Mouse (Mus musculus) gastrocnemius, postnatal 36 days (tissue): ENCODE measurements at regions not wholly inside any gene's neighbourhood (a gene's known extent, or its start where the extent isn't known, plus 50 kb on each side); places are given as distances from the start of the nearest gene placed in this dataset.

Experiments used
- DNase-seq, 2 experiments: peaks; one replicate each; pipeline ENCODE4 v3.0.0; 2022
- intact Hi-C: fragments of 180-260 bp; cut with DNase I; formaldehyde crosslinking; loops from one replicate; pipeline ENCODE4 v1.15.1; 2025

GRCm38 (mm10) chr15:61102421-61103412, 179.9 kb upstream of the A1bg start:
- DNase-seq, result no peak
- intact Hi-C loops, result no loop called here

DNA sequence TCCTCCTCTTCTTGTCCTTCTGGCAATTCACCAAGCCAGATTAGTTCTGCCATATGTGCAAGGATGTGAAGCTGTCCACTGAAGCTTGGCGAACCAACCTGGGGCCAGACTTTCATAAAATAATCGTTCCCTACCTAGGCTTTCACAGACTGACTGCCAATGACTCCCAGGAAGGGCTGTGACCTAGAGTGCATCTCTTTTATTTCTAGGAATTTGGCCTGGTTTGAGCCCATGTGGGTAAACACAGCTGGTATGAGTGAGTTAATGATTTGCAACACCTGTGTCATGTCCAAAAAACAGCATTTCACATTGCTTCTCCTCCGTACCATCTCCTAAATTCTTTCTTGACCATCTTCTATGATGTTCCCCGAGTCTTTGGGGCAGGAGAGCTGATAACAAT, 178.0 kb upstream of the A1bg start:
- intact Hi-C loops, result no loop called here
- no peak for DNase-seq

GRCm38 (mm10) chr15:61098968-61099367, 176.2 kb upstream of the A1bg start:
- DNase-seq, result no peak
- intact Hi-C loops, result loop anchor here (10.0 kb wide), 1 partner anchor 994 kb away; no protein-coding TSS in a partner anchor

- intact Hi-C loops, result loop anchor here (10.0 kb wide), 1 partner anchor 994 kb away; no protein-coding TSS in a partner anchor
- DNase-seq, result no peak
Observed at GRCm38 (mm10) chr15:61098519-61098918, 175.7 kb upstream of the A1bg start.

DNA sequence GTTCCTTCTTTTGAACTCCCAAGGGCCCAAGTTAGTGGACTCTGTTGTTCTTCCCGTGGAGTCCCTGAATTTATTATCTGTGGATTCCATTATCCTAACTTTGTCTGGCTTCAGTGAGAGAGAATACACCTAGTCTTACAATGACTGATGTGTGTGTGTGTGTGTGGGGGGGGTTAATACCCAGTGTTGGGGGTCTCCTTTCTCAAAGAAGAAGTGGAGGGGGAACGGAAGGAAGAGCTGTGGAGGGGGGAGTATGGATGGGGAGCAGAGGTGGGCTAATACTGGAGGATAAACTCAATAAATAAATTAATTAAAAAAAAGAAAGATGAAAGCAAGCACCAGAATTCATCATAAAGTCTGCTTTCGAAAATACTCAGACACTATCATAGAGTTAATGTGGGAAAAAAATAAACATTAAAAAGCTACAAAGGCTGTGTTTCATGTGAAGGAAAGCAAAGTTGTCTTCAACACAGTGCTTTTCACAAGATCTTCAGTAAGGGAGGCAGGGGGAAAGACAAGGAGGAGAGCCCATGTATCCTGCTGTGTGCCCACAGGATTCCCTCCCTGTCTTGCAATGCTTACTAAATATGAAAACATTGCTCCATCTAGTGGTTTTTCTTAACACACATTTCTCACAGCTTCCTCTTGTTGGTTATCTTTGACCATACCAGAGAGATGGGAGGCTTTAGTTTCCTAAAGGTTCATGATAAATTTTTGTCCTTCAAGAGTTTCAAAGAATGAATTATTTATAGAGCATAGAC, 173.4 kb upstream of the A1bg start:
- intact Hi-C loops, result loop anchor here (10.0 kb wide), 1 partner anchor 991 kb away; no protein-coding TSS in a partner anchor
- no peak for DNase-seq

- intact Hi-C loops, result no loop called here
- DNase-seq, result no peak
Observed at GRCm38 (mm10) chr15:61055017-61055609, 132.3 kb upstream of the A1bg start.

DNA sequence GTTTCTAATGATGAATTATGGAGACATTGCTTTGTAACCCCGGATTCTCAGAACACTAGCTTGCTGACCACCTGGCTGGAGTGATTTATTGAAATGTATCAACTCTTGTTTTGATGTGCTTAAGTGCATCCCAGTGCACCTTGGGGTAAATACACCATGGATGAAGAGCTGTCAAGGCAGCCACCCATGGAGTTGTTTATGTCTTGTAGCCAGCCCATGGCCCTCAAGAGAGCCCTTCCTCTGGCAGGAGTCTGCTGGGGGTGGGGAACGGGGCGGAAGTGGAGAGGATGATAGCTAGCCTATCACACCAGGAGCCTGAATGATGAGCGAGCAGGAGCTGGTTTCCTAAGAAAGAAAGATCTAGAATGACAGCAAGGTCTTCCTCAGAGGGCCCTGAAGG, 128.6 kb upstream of the A1bg start:
- DNase-seq, result no peak
- intact Hi-C loops, result no loop called here

DNA sequence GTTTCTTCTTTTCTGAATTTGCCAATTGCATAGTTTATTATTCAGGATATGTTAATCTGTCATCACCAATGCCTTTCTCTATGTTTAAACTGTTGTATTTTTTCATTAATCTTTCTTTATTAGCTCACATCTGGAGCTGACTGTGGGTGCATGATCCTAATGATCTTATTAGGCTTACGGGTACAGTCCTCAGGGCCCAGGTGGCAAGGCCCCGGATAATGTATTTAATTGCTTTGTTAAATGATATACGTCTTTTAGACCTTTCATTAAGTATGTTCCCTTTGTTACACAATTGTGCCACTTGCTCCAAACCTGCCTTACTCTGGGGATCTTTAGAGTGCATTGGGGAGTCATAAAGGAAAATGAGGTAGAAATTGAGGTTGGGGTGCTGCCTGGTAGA, 86.7 kb upstream of the A1bg start:
- intact Hi-C loops, result no loop called here
- no peak for DNase-seq

DNA sequence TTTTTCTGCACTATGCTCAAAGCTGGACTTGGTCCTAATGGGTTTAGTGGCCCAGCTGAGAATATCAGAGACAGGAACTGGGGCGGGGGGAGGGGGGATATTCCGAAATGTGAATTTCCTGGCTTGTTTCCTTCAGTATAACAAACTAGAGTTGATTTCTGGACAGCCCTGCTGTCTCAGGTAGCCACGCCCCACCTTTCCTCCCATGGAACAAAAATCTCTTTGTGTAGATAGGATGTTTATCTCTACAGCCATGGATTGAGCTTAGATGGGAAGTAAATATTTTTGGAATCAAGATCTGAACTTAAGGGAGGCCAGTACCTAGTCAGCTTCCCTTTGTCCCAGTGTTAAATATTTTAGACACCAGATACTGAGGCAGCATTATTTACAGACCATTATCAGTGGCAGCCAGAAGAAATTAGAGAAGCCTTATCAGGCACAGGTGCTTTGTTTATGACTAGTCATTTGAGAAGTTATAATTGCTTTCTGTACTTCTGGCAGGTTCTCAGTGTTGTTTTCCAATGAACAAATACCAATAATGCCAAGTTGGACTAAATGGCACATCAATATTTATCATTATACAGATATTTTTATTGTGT, 84.7 kb upstream of the A1bg start:
- DNase-seq, result no peak

DNA sequence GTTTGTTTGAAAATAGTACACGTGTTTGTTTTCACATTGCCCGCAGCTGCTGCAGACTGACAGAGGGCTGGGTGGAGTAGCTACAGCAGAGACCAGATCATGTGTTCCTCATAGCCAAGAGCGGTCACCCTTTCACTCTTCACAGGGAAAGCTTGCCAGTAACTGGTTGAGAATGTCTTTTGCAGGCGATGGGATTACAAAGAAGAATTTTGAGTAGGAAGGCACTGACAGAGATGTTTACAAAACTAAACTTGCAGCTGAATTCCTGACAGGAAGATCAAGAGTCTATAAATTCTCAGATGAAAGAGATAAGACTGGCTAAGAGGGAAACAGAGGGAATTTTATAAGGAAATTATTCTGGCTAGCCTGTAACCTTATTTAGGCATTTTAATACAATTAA, 83.8 kb upstream of the A1bg start:
- intact Hi-C loops, result no loop called here
- no peak for DNase-seq

More for the DNA sequence above, 84.7 kb upstream of the A1bg start:
- intact Hi-C loops, result no loop called here

GRCm38 (mm10) chr15:60993971-60994690, 71.3 kb upstream of the A1bg start:
- no peak for DNase-seq
- intact Hi-C loops, result no loop called here

- intact Hi-C loops, result no loop called here
Observed at GRCm38 (mm10) chr15:60993394-60993793, 70.6 kb upstream of the A1bg start.

DNA sequence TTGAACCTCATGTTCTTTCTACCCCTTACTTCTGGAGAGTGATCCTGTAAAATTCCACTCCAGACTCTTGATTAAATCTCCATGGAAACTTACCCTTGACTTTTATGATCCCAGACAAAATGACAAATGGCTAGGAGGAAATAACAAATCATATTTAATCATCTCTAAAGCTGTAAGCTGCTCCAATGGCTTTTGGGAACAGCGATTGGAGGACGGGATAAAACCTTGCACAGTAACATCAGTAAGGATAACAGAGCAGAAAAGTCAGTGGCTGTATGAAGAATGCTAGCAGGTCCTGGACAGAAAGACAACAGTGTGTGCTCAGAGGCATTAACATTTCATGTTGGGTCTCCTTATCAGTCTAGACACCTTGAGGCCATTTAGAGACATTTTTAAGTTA, 59.8 kb upstream of the A1bg start:
- intact Hi-C loops, result no loop called here
- no peak for DNase-seq

More at GRCm38 (mm10) chr15:60993394-60993793, 70.6 kb upstream of the A1bg start:
- no peak for DNase-seq
